In genomic region chr3:88525021-88525420, GRCm38 (mm10) we compare ENCODE assay signal across 19 mouse cellular contexts. TPM values are rescaled to one million over a fixed set of nuclear protein-coding genes. Genes with fewer than 3 reads are reported as not detected.
A peak's percentile ranks its signal among the peaks of the same experiment; 100 is the strongest.
DNase-seq lines count a peak whose midpoint lies in the region; ATAC-seq lines count a peak whose summit lies in the region.
"Had no signal": no experiment of that assay in that cellular context is flagged by ENCODE, and none has a peak within 500 bp of the region (broad histone marks: within the 10 kb centered on the region; RNA-seq: fewer than 3 reads in every experiment).

No protein-coding gene starts in this region.

- H3K4me2 ChIP-seq in embryonic facial prominence, embryonic 13.5 days = no peak overlapping the region
- no peak overlapping the region for H3K4me2 ChIP-seq in limb, embryonic 15.5 days
- no peak overlapping the region for H3K4me2 ChIP-seq in embryonic facial prominence, embryonic 15.5 days (replicated peaks)
- H3K4me2 ChIP-seq: hindbrain, embryonic 12.5 days had no signal

- H3K4me1 ChIP-seq in embryonic facial prominence, embryonic 13.5 days = peaks cover 53% of the 10 kb centered on the region
- H3K4me1 ChIP-seq in embryonic facial prominence, embryonic 10.5 days = peaks cover 50% of the 10 kb centered on the region
- peaks cover 45% of the 10 kb centered on the region for H3K4me1 ChIP-seq in limb, embryonic 15.5 days
- H3K4me1 ChIP-seq in limb, embryonic 10.5 days = peaks cover 41% of the 10 kb centered on the region
- H3K4me1 ChIP-seq in embryonic facial prominence, embryonic 15.5 days = peaks cover 51% of the 10 kb centered on the region

- ATAC-seq in embryonic facial prominence, embryonic 13.5 days (ENCODE audit: insufficient number of reproducible peaks, insufficient read depth, low FRiP score, low TSS enrichment, low read depth) = no peak
- no peak for ATAC-seq in limb, embryonic 15.5 days (ENCODE audit: insufficient number of reproducible peaks, low FRiP score, low TSS enrichment, low read depth)
- ATAC-seq in embryonic facial prominence, embryonic 15.5 days (ENCODE audit: insufficient number of reproducible peaks, low FRiP score, low TSS enrichment, low read depth) = no peak
- ATAC-seq in megakaryocyte-erythroid progenitor cell, adult 5-6 weeks (replicated peaks; ENCODE audit: low FRiP score, low TSS enrichment, poor library complexity, severe bottlenecking) = no peak
- ATAC-seq: activated CD4-positive, CD25-positive, alpha-beta regulatory T cell, adult 4 months; Patski had no signal

- H3K9ac ChIP-seq in embryonic facial prominence, embryonic 13.5 days = peak overlapping the region; percentile 12; the same call in 1 of the 2 replicates
- H3K9ac ChIP-seq in limb, embryonic 15.5 days = no peak overlapping the region
- H3K9ac ChIP-seq in embryonic facial prominence, embryonic 15.5 days = no peak overlapping the region

- no peaks in the 10 kb centered on the region for H3K9me3 ChIP-seq in embryonic facial prominence, embryonic 13.5 days
- no peaks in the 10 kb centered on the region for H3K9me3 ChIP-seq in embryonic facial prominence, embryonic 10.5 days
- no peaks in the 10 kb centered on the region for H3K9me3 ChIP-seq in limb, embryonic 15.5 days
- H3K9me3 ChIP-seq in limb, embryonic 10.5 days (replicated peaks) = no peaks in the 10 kb centered on the region
- no peaks in the 10 kb centered on the region for H3K9me3 ChIP-seq in embryonic facial prominence, embryonic 15.5 days (replicated peaks)
- H3K9me3 ChIP-seq: forebrain, embryonic 12.5 days; hindbrain, embryonic 12.5 days had no signal

- DNase-seq in embryonic facial prominence, embryonic 10.5 days (ENCODE audit: low spot score) = no peak
- DNase-seq in limb, embryonic 10.5 days (ENCODE audit: low spot score) = no peak
- DNase-seq in kidney, postnatal 10 days = no peak
- DNase-seq: adrenal gland, postnatal 14 days; cerebellum, adult 2 months; cerebellum, postnatal 10 days; gastrocnemius, adult 2 months; gastrocnemius, postnatal 25 days; heart, postnatal 10 days; heart, postnatal 4 days had no signal

- no peaks in the 10 kb centered on the region for H3K27me3 ChIP-seq in embryonic facial prominence, embryonic 13.5 days
- no peaks in the 10 kb centered on the region for H3K27me3 ChIP-seq in embryonic facial prominence, embryonic 10.5 days (replicated peaks; ENCODE audit: low read depth, poor library complexity, severe bottlenecking)
- no peaks in the 10 kb centered on the region for H3K27me3 ChIP-seq in limb, embryonic 15.5 days
- no peaks in the 10 kb centered on the region for H3K27me3 ChIP-seq in limb, embryonic 10.5 days (ENCODE audit: low read depth, poor library complexity, severe bottlenecking)
- no peaks in the 10 kb centered on the region for H3K27me3 ChIP-seq in embryonic facial prominence, embryonic 15.5 days
- H3K27me3 ChIP-seq: forebrain, embryonic 12.5 days; hindbrain, embryonic 12.5 days; Patski had no signal

- 80% methylated on average over 5 of the region's 5 CpGs for WGBS in embryonic facial prominence, embryonic 13.5 days
- WGBS in embryonic facial prominence, embryonic 10.5 days = 83% methylated on average over 5 of the region's 5 CpGs
- 82% methylated on average over 5 of the region's 5 CpGs for WGBS in limb, embryonic 15.5 days
- WGBS in limb, embryonic 10.5 days = 88% methylated on average over 5 of the region's 5 CpGs
- WGBS in embryonic facial prominence, embryonic 15.5 days = 80% methylated on average over 5 of the region's 5 CpGs

- H3K27ac ChIP-seq in embryonic facial prominence, embryonic 13.5 days = no peak overlapping the region
- no peak overlapping the region for H3K27ac ChIP-seq in embryonic facial prominence, embryonic 10.5 days (replicated peaks)
- H3K27ac ChIP-seq in limb, embryonic 15.5 days = 0 out of 2 replicates have a peak overlapping the region, but pooled peaks have one; percentile 1
- no peak overlapping the region for H3K27ac ChIP-seq in limb, embryonic 10.5 days
- peak overlapping the region; percentile 18; the same call in 1 of the 2 replicates for H3K27ac ChIP-seq in embryonic facial prominence, embryonic 15.5 days (replicated peaks)
- H3K27ac ChIP-seq: gastrocnemius, adult 2 months; hindbrain, embryonic 12.5 days had no signal

- H3K36me3 ChIP-seq in embryonic facial prominence, embryonic 13.5 days = peaks cover 25% of the 10 kb centered on the region
- H3K36me3 ChIP-seq in embryonic facial prominence, embryonic 10.5 days (replicated peaks) = peaks cover 32% of the 10 kb centered on the region
- H3K36me3 ChIP-seq in limb, embryonic 15.5 days = peaks cover 27% of the 10 kb centered on the region
- H3K36me3 ChIP-seq in limb, embryonic 10.5 days = peaks cover 46% of the 10 kb centered on the region
- H3K36me3 ChIP-seq in embryonic facial prominence, embryonic 15.5 days = peaks cover 18% of the 10 kb centered on the region

- H3K4me3 ChIP-seq in embryonic facial prominence, embryonic 13.5 days = no peak overlapping the region
- no peak overlapping the region for H3K4me3 ChIP-seq in embryonic facial prominence, embryonic 10.5 days
- no peak overlapping the region for H3K4me3 ChIP-seq in limb, embryonic 15.5 days
- H3K4me3 ChIP-seq in limb, embryonic 10.5 days = no peak overlapping the region
- no peak overlapping the region for H3K4me3 ChIP-seq in embryonic facial prominence, embryonic 15.5 days (replicated peaks)
- H3K4me3 ChIP-seq: forebrain, embryonic 12.5 days; gastrocnemius, adult 2 months; hindbrain, embryonic 12.5 days had no signal

RNA-seq across cellular contexts. Expression of gene Mex3a, which starts 7.2 kb away (rescaled TPM):
- 32.2 and 33.4 TPM in 2 replicates for polyA plus RNA-seq in embryonic facial prominence, embryonic 13.5 days (2015; fragmentation: Nextera tagmentation; extraction: Ambion mirVana)
- 33.6 and 37.4 TPM in 2 replicates for polyA plus RNA-seq in embryonic facial prominence, embryonic 10.5 days (2016; fragmentation: Nextera tagmentation; extraction: Ambion mirVana)
- 17.6 and 21.0 TPM in 2 replicates for polyA plus RNA-seq in limb, embryonic 15.5 days (2015; fragmentation: Nextera tagmentation; extraction: Ambion mirVana)
- 28.9 and 34.8 TPM in 2 replicates for polyA plus RNA-seq in limb, embryonic 10.5 days (2016; fragmentation: Nextera tagmentation; extraction: Ambion mirVana)
- polyA plus RNA-seq in embryonic facial prominence, embryonic 15.5 days (2015; fragmentation: Nextera tagmentation; extraction: Ambion mirVana) = 22.5 and 22.8 TPM in 2 replicates
- 5.4 and 5.6 TPM in 2 replicates for total RNA-seq in megakaryocyte-erythroid progenitor cell, adult 5-6 weeks (2014; fragmentation: Nextera tagmentation)
- total RNA-seq in megakaryocyte-erythroid progenitor cell, adult 5-6 weeks (2017) = 3.3 and 7.8 TPM in 2 replicates

RNA-seq across cellular contexts. Expression of gene Lmna, which starts 15.3 kb away (rescaled TPM):
- 311 and 321 TPM in 2 replicates for polyA plus RNA-seq in embryonic facial prominence, embryonic 13.5 days (2015; fragmentation: Nextera tagmentation; extraction: Ambion mirVana)
- 15.2 and 17.9 TPM in 2 replicates for polyA plus RNA-seq in embryonic facial prominence, embryonic 10.5 days (2016; fragmentation: Nextera tagmentation; extraction: Ambion mirVana)
- polyA plus RNA-seq in limb, embryonic 15.5 days (2015; fragmentation: Nextera tagmentation; extraction: Ambion mirVana) = 635 and 751 TPM in 2 replicates
- polyA plus RNA-seq in limb, embryonic 10.5 days (2016; fragmentation: Nextera tagmentation; extraction: Ambion mirVana) = 9.2 and 14.5 TPM in 2 replicates
- 625 and 678 TPM in 2 replicates for polyA plus RNA-seq in embryonic facial prominence, embryonic 15.5 days (2015; fragmentation: Nextera tagmentation; extraction: Ambion mirVana)
- total RNA-seq in megakaryocyte-erythroid progenitor cell, adult 5-6 weeks (2014; fragmentation: Nextera tagmentation) = 43.0 and 61.7 TPM in 2 replicates
- total RNA-seq in megakaryocyte-erythroid progenitor cell, adult 5-6 weeks (2017) = 49.4 and 66.7 TPM in 2 replicates

RNA-seq across cellular contexts. Expression of gene Rab25, which starts 23.1 kb away (rescaled TPM):
- polyA plus RNA-seq in embryonic facial prominence, embryonic 13.5 days (2015; fragmentation: Nextera tagmentation; extraction: Ambion mirVana) = 18.6 and 19.5 TPM in 2 replicates
- polyA plus RNA-seq in embryonic facial prominence, embryonic 10.5 days (2016; fragmentation: Nextera tagmentation; extraction: Ambion mirVana) = 4.9 and 5.8 TPM in 2 replicates
- polyA plus RNA-seq in limb, embryonic 15.5 days (2015; fragmentation: Nextera tagmentation; extraction: Ambion mirVana) = 144 and 148 TPM in 2 replicates
- 1.7 and 3.7 TPM in 2 replicates for polyA plus RNA-seq in limb, embryonic 10.5 days (2016; fragmentation: Nextera tagmentation; extraction: Ambion mirVana)
- 96.3 and 107 TPM in 2 replicates for polyA plus RNA-seq in embryonic facial prominence, embryonic 15.5 days (2015; fragmentation: Nextera tagmentation; extraction: Ambion mirVana)
- not detected in 2 replicates for total RNA-seq in megakaryocyte-erythroid progenitor cell, adult 5-6 weeks (2014; fragmentation: Nextera tagmentation)
- 0.14 TPM in 1 of 2 replicates, not detected in the other for total RNA-seq in megakaryocyte-erythroid progenitor cell, adult 5-6 weeks (2017)
- total RNA-seq: adrenal gland, adult 18-20 months; adrenal gland, postnatal 14 days; gastrocnemius, adult 2 months; gastrocnemius, postnatal 25 days; heart, postnatal 10 days; heart, postnatal 4 days had no signal
- polyA plus RNA-seq: activated CD4-positive, CD25-positive, alpha-beta regulatory T cell, adult 4 months had no signal

RNA-seq across cellular contexts. Expression of gene Lamtor2, which starts 27.9 kb away (rescaled TPM):
- 164 and 169 TPM in 2 replicates for polyA plus RNA-seq in embryonic facial prominence, embryonic 13.5 days (2015; fragmentation: Nextera tagmentation; extraction: Ambion mirVana)
- polyA plus RNA-seq in embryonic facial prominence, embryonic 10.5 days (2016; fragmentation: Nextera tagmentation; extraction: Ambion mirVana) = 158 and 161 TPM in 2 replicates
- 194 and 207 TPM in 2 replicates for polyA plus RNA-seq in limb, embryonic 15.5 days (2015; fragmentation: Nextera tagmentation; extraction: Ambion mirVana)
- polyA plus RNA-seq in limb, embryonic 10.5 days (2016; fragmentation: Nextera tagmentation; extraction: Ambion mirVana) = 151 and 159 TPM in 2 replicates
- polyA plus RNA-seq in embryonic facial prominence, embryonic 15.5 days (2015; fragmentation: Nextera tagmentation; extraction: Ambion mirVana) = 183 and 199 TPM in 2 replicates
- 36.4 and 68.6 TPM in 2 replicates for total RNA-seq in megakaryocyte-erythroid progenitor cell, adult 5-6 weeks (2014; fragmentation: Nextera tagmentation)
- total RNA-seq in megakaryocyte-erythroid progenitor cell, adult 5-6 weeks (2017) = 57.0 and 87.8 TPM in 2 replicates

RNA-seq across cellular contexts. Expression of gene Ubqln4, which starts 28.5 kb away (rescaled TPM):
- 43.0 and 44.6 TPM in 2 replicates for polyA plus RNA-seq in embryonic facial prominence, embryonic 13.5 days (2015; fragmentation: Nextera tagmentation; extraction: Ambion mirVana)
- 68.6 and 77.9 TPM in 2 replicates for polyA plus RNA-seq in embryonic facial prominence, embryonic 10.5 days (2016; fragmentation: Nextera tagmentation; extraction: Ambion mirVana)
- polyA plus RNA-seq in limb, embryonic 15.5 days (2015; fragmentation: Nextera tagmentation; extraction: Ambion mirVana) = 39.6 and 44.1 TPM in 2 replicates
- polyA plus RNA-seq in limb, embryonic 10.5 days (2016; fragmentation: Nextera tagmentation; extraction: Ambion mirVana) = 78.8 and 79.5 TPM in 2 replicates
- polyA plus RNA-seq in embryonic facial prominence, embryonic 15.5 days (2015; fragmentation: Nextera tagmentation; extraction: Ambion mirVana) = 44.4 and 47.6 TPM in 2 replicates
- 72.3 and 94.1 TPM in 2 replicates for total RNA-seq in megakaryocyte-erythroid progenitor cell, adult 5-6 weeks (2014; fragmentation: Nextera tagmentation)
- total RNA-seq in megakaryocyte-erythroid progenitor cell, adult 5-6 weeks (2017) = 52.5 and 56.0 TPM in 2 replicates

Comparison
In these comparisons a context has a peak if more than half of its experiments do, and no peak if none do; other contexts are left out.
1. H3K27ac ChIP-seq: peak in limb, embryonic 15.5 days (single experiment) and embryonic facial prominence, embryonic 15.5 days (single experiment); none in embryonic facial prominence, embryonic 13.5 days (single experiment), embryonic facial prominence, embryonic 10.5 days (single experiment) and limb, embryonic 10.5 days (single experiment).
2. RNA of gene Lmna, which starts 15.3 kb away (polyA plus RNA-seq): 635 to 751 TPM in limb, embryonic 15.5 days, 625 to 678 TPM in embryonic facial prominence, embryonic 15.5 days and 311 to 321 TPM in embryonic facial prominence, embryonic 13.5 days; 15.2 to 17.9 TPM in embryonic facial prominence, embryonic 10.5 days and 9.2 to 14.5 TPM in limb, embryonic 10.5 days; every median in the first group is over 10 times any median in the second.